Mouse (Mus musculus) hindbrain, embryonic 16.5 days (tissue): ENCODE results near the gene Plxnc1. TPM values are rescaled to one million over a fixed set of nuclear protein-coding genes. Genes with fewer than 3 reads are reported as not detected.

Experiments used
- ATAC-seq: fragments of 200-750 bp; cut with Nextera tagmentation; 2 replicates; pipeline ENCODE4 v1.8.0; 2017; ENCODE audit warnings: moderate TSS enrichment, moderate library complexity
- H3K27ac ChIP-seq: fragments of 300-500 bp; sonication (generic); 2 replicates; pipeline ENCODE4 v1.5.1; 2014; ENCODE audit warnings: low read depth, mild to moderate bottlenecking, control low read depth, low read length, moderate library complexity
- H3K27me3 ChIP-seq: fragments of 300-500 bp; sonication (generic); replicated peaks from 2 replicates; pipeline ENCODE4 v1.6.1; 2014; ENCODE audit warnings: low read length; ENCODE audit not compliant: control insufficient read depth, insufficient read depth
- H3K36me3 ChIP-seq: fragments of 300-500 bp; sonication (generic); 2 replicates; pipeline ENCODE4 v1.6.1; 2014; ENCODE audit warnings: mild to moderate bottlenecking, low read length, moderate library complexity, mixed read lengths; ENCODE audit not compliant: control insufficient read depth, insufficient read depth
- H3K4me1 ChIP-seq: fragments of 300-500 bp; sonication (generic); 2 replicates; pipeline ENCODE4 v1.6.1; 2014; ENCODE audit warnings: low read depth, low read length; ENCODE audit not compliant: control insufficient read depth, insufficient read depth
- H3K4me2 ChIP-seq: fragments of 300-500 bp; sonication (generic); 2 replicates; pipeline ENCODE4 v1.6.1; 2014; ENCODE audit warnings: mild to moderate bottlenecking, low read length, control low read depth, moderate library complexity
- H3K4me3 ChIP-seq: fragments of 300-500 bp; sonication (generic); 2 replicates; pipeline ENCODE4 v1.5.1; 2014; ENCODE audit warnings: mild to moderate bottlenecking, low read length, control low read depth, moderate library complexity
- H3K9ac ChIP-seq: fragments of 300-500 bp; sonication (generic); 2 replicates; pipeline ENCODE4 v1.6.1; 2014; ENCODE audit warnings: low read depth, mild to moderate bottlenecking, control low read depth, low read length, moderate library complexity
- H3K9me3 ChIP-seq: fragments of 300-500 bp; sonication (generic); 2 replicates; pipeline ENCODE4 v1.6.1; 2014; ENCODE audit warnings: mild to moderate bottlenecking, low read length, moderate library complexity; ENCODE audit not compliant: control insufficient read depth
- WGBS: fragments of 180-500 bp; shearing (Covaris S2); extraction: QIAGEN DNeasy Blood & Tissue Kit; methylation state at CpG from one replicate; pipeline ENCODE4 v1.1.7; 2014; 5-methylcytosine and 5-hydroxymethylcytosine counted together
- polyA plus RNA-seq: library from polyadenylated mRNA; unstranded; fragments of >200 nt; fragmentation: Nextera tagmentation; extraction: Ambion mirVana; gene quantifications from 2 replicates; pipeline ENCODE4 v1.2.1, GENCODE M21; 2015

The Plxnc1 gene
- polyA plus RNA-seq, 1 experiment from 2014 or later, result 8.4 TPM

- Histone ChIP-seq H3K27ac (no peak overlapping the region), H3K9me3 (no peaks in the 10 kb centered on the region), H3K4me1 (no peaks in the 10 kb centered on the region; the same call in 1 of the 2 replicates), H3K27me3 (no peaks in the 10 kb centered on the region), H3K4me2 (no peak overlapping the region), H3K9ac (no peak overlapping the region), H3K4me3 (no peak overlapping the region), H3K36me3 (peaks cover 9% of the 10 kb centered on the region)
- 90% methylated on average over 5 of the region's 5 CpGs for WGBS
- ATAC-seq, result no peak
These were observed 73.1 kb downstream of the Plxnc1 start for GRCm38 (mm10) chr10:94871506-94871905.

- Histone ChIP-seq H3K9me3 (no peaks in the 10 kb centered on the region), H3K36me3 (peaks cover 9% of the 10 kb centered on the region), H3K4me2 (no peak overlapping the region), H3K27me3 (no peaks in the 10 kb centered on the region), H3K9ac (no peak overlapping the region), H3K4me3 (no peak overlapping the region), H3K4me1 (no peaks in the 10 kb centered on the region; the same call in 1 of the 2 replicates), H3K27ac (no peak overlapping the region)
- WGBS, result 95% methylated on average over 7 of the region's 7 CpGs
- no peak for ATAC-seq
These were observed 73.5 kb downstream of the Plxnc1 start for GRCm38 (mm10) chr10:94871102-94871501.

GRCm38 (mm10) chr10:94866995-94867856, 77.4 kb downstream of the Plxnc1 start:
- no peak overlapping the region for H3K9ac ChIP-seq
- 68% methylated on average over 12 of the region's 12 CpGs for WGBS
- H3K9me3 ChIP-seq, result no peaks in the 10 kb centered on the region
- no peaks in the 10 kb centered on the region; the same call in 1 of the 2 replicates for H3K4me1 ChIP-seq
- H3K36me3 ChIP-seq, result peaks cover 22% of the 10 kb centered on the region
- no peak overlapping the region; the same call in 1 of the 2 replicates for H3K27ac ChIP-seq
- no peak overlapping the region for H3K4me2 ChIP-seq
- H3K27me3 ChIP-seq, result no peaks in the 10 kb centered on the region
- ATAC-seq, result peak; percentile 48; the same call in 1 of the 2 replicates
- H3K4me3 ChIP-seq, result no peak overlapping the region

- Histone ChIP-seq H3K9ac (no peak overlapping the region), H3K9me3 (no peaks in the 10 kb centered on the region), H3K27ac (no peak overlapping the region), H3K4me2 (no peak overlapping the region), H3K27me3 (no peaks in the 10 kb centered on the region), H3K36me3 (peaks cover 16% of the 10 kb centered on the region), H3K4me3 (no peak overlapping the region), H3K4me1 (no peaks in the 10 kb centered on the region; the same call in 1 of the 2 replicates)
- WGBS, result 43% methylated on average over 9 of the region's 9 CpGs
- 0 out of 2 replicates have a peak, but pooled peaks have one; percentile 56 for ATAC-seq
These were observed 79.4 kb downstream of the Plxnc1 start for GRCm38 (mm10) chr10:94865206-94865605.

GRCm38 (mm10) chr10:94864199-94864928, 80.3 kb downstream of the Plxnc1 start:
- Histone ChIP-seq H3K9ac (no peak overlapping the region), H3K4me2 (no peak overlapping the region), H3K4me3 (no peak overlapping the region), H3K4me1 (no peaks in the 10 kb centered on the region; the same call in 1 of the 2 replicates), H3K9me3 (no peaks in the 10 kb centered on the region), H3K27me3 (no peaks in the 10 kb centered on the region), H3K27ac (no peak overlapping the region), H3K36me3 (peaks cover 13% of the 10 kb centered on the region; the same call in 1 of the 2 replicates)
- WGBS, result 89% methylated on average over 9 of the region's 9 CpGs
- ATAC-seq, result no peak

GRCm38 (mm10) chr10:94863251-94863650, 81.4 kb downstream of the Plxnc1 start:
- H3K36me3 ChIP-seq, result peaks cover 13% of the 10 kb centered on the region; the same call in 1 of the 2 replicates
- WGBS, result 83% methylated on average over 9 of the region's 9 CpGs
- no peak overlapping the region for H3K4me3 ChIP-seq
- no peaks in the 10 kb centered on the region for H3K27me3 ChIP-seq
- no peaks in the 10 kb centered on the region for H3K9me3 ChIP-seq
- no peaks in the 10 kb centered on the region; the same call in 1 of the 2 replicates for H3K4me1 ChIP-seq
- no peak overlapping the region for H3K4me2 ChIP-seq
- ATAC-seq, result no peak
- no peak overlapping the region for H3K27ac ChIP-seq
- H3K9ac ChIP-seq, result no peak overlapping the region

GRCm38 (mm10) chr10:94860870-94861269, 83.8 kb downstream of the Plxnc1 start:
- H3K9me3 ChIP-seq, result no peaks in the 10 kb centered on the region
- H3K27ac ChIP-seq, result no peak overlapping the region
- 98% methylated on average over 4 of the region's 4 CpGs for WGBS
- peaks cover 13% of the 10 kb centered on the region; the same call in 1 of the 2 replicates for H3K36me3 ChIP-seq
- no peak overlapping the region for H3K9ac ChIP-seq
- ATAC-seq, result no peak
- no peaks in the 10 kb centered on the region for H3K4me1 ChIP-seq
- H3K4me3 ChIP-seq, result no peak overlapping the region
- no peak overlapping the region for H3K4me2 ChIP-seq
- no peaks in the 10 kb centered on the region for H3K27me3 ChIP-seq

- Histone ChIP-seq H3K9ac (no peak overlapping the region), H3K36me3 (peaks cover 8% of the 10 kb centered on the region; the same call in 1 of the 2 replicates), H3K4me2 (no peak overlapping the region), H3K27ac (no peak overlapping the region), H3K27me3 (no peaks in the 10 kb centered on the region), H3K4me1 (no peaks in the 10 kb centered on the region), H3K9me3 (no peaks in the 10 kb centered on the region), H3K4me3 (no peak overlapping the region)
- WGBS, result 90% methylated on average over 6 of the region's 6 CpGs
- no peak for ATAC-seq
These were observed 86.2 kb downstream of the Plxnc1 start for GRCm38 (mm10) chr10:94858277-94859033.
